ENCODE assay signal across 8 mouse cellular contexts in the genomic region with DNA sequence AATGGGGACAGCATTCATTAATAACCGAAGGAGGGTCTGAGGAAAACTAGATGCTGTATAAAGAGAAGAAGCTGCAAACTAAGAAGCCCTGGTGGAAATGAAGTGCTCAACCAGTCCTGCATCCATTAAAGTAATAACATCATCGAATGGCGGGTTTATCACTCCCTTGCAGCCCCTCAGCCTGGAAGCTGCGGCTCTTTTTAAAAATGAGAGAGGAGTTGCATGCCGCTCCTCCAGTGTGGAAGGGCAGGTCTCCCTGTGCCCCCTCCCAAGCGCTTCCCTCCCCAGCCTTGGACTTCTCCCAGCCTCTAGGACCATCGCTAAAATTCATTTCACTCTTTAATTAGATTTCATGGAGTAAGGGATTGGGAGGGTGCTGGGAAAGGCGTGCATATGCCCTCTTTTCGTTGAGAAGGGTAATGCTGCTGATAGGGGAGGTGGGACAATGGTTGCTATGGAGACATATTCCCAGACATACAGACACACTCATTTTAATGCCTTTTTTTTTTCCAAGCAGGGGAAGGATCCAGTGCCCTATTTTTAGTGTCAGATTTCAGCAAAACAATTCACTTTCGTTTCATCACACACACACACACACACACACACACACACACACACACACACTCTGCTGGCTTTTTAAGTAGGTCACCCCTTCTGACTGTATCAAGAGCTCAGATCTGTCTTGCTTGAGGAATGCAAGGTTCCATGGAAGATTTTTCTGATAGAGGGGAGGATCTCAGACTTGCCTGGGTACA. TPM values are rescaled to one million over a fixed set of nuclear protein-coding genes. Genes with fewer than 3 reads are reported as not detected.
DNase-seq lines count a peak whose midpoint lies in the region; ATAC-seq and TF ChIP-seq lines count a peak whose summit lies in the region.

No protein-coding gene starts in this region.

- H3K4me1 ChIP-seq in heart, embryonic 16.5 days (ENCODE audit: control insufficient read depth, insufficient read depth, low read length): no peaks in the 10 kb centered on the region
- H3K4me1 ChIP-seq in heart, embryonic 10.5 days: peaks cover 9% of the 10 kb centered on the region; the same call in 1 of the 2 replicates
- H3K4me1 ChIP-seq in forebrain, postnatal 0 days (ENCODE audit: insufficient read depth): peaks cover 25% of the 10 kb centered on the region

- H3K27me3 ChIP-seq in heart, embryonic 16.5 days (ENCODE audit: control insufficient read depth, insufficient read depth, low read length): no peaks in the 10 kb centered on the region
- no peaks in the 10 kb centered on the region for H3K27me3 ChIP-seq in heart, embryonic 10.5 days (ENCODE audit: insufficient read depth, poor library complexity, severe bottlenecking)
- H3K27me3 ChIP-seq in forebrain, postnatal 0 days (ENCODE audit: insufficient read depth, low read length): no peaks in the 10 kb centered on the region

- no peak overlapping the region for H3K27ac ChIP-seq in heart, embryonic 16.5 days (ENCODE audit: low read length)
- no peak overlapping the region for H3K27ac ChIP-seq in heart, embryonic 10.5 days
- peak overlapping the region; percentile 86 for H3K27ac ChIP-seq in forebrain, postnatal 0 days (ENCODE audit: low read depth, low read length)

- intact Hi-C loops in left cerebral cortex, postnatal 10 days (cut with DNase I): no loop called here

- no peak overlapping the region for H3K4me3 ChIP-seq in heart, embryonic 16.5 days (ENCODE audit: low read length)
- H3K4me3 ChIP-seq in heart, embryonic 10.5 days: no peak overlapping the region
- peak overlapping the region; percentile 13; the same call in 1 of the 2 replicates for H3K4me3 ChIP-seq in forebrain, postnatal 0 days (ENCODE audit: low read depth, low read length)

- no peak; the same call in 1 of the 2 replicates for TF ChIP-seq CTCF in forebrain, postnatal 0 days (IDR thresholded peaks at IDR 0.05; ENCODE audit: low read depth)

- WGBS in heart, embryonic 16.5 days: 43% methylated on average over 10 of the region's 10 CpGs
- WGBS in heart, embryonic 10.5 days: 52% methylated on average over 10 of the region's 10 CpGs
- WGBS in forebrain, postnatal 0 days: 16% methylated on average over 10 of the region's 10 CpGs

- DNase-seq in heart, embryonic 10.5 days (ENCODE audit: low spot score): no peak
- DNase-seq in adrenal gland, postnatal 14 days: peak; percentile 66
- DNase-seq in forebrain, postnatal 0 days: peak; percentile 82
- peak; percentile 36 to 56 for DNase-seq in left cerebral cortex, postnatal 10 days (ENCODE audit: extremely low spot score in 1 of 2, low spot score in 2 of 2)
- peak; percentile 71 for DNase-seq in retina, embryonic 14.5 days (ENCODE audit: low spot score)
- no peak for DNase-seq in ovary, postnatal 10 days (ENCODE audit: low spot score)
- DNase-seq in urinary bladder, postnatal 25 days (ENCODE audit: low spot score): no peak

- no peak for ATAC-seq in heart, embryonic 16.5 days (replicated peaks; ENCODE audit: extremely low read depth, insufficient read depth, low FRiP score)
- peak; percentile 95 for ATAC-seq in forebrain, postnatal 0 days

- H3K9me3 ChIP-seq in heart, embryonic 16.5 days (replicated peaks; ENCODE audit: control insufficient read depth, low read length): no peaks in the 10 kb centered on the region; the same call in 1 of the 2 replicates
- H3K9me3 ChIP-seq in heart, embryonic 10.5 days: no peaks in the 10 kb centered on the region
- 0 out of 2 replicates have a peak, but pooled peaks cover 4% of the 10 kb centered on the region for H3K9me3 ChIP-seq in forebrain, postnatal 0 days (ENCODE audit: low read length)

- peak overlapping the region; percentile 31; the same call in 1 of the 2 replicates for H3K4me2 ChIP-seq in heart, embryonic 16.5 days (ENCODE audit: low read depth, low read length)
- H3K4me2 ChIP-seq in forebrain, postnatal 0 days (ENCODE audit: low read depth): peak overlapping the region; percentile 41

- H3K9ac ChIP-seq in heart, embryonic 16.5 days (ENCODE audit: low read length): no peak overlapping the region
- H3K9ac ChIP-seq in forebrain, postnatal 0 days: peak overlapping the region; percentile 39

- no peaks in the 10 kb centered on the region for H3K36me3 ChIP-seq in heart, embryonic 16.5 days (ENCODE audit: control insufficient read depth, insufficient read depth)
- no peaks in the 10 kb centered on the region for H3K36me3 ChIP-seq in heart, embryonic 10.5 days
- no peaks in the 10 kb centered on the region for H3K36me3 ChIP-seq in forebrain, postnatal 0 days (ENCODE audit: insufficient read depth)

RNA-seq across cellular contexts. Expression of a gene that starts 35.4 kb away (rescaled TPM):
- 5.2 and 5.4 TPM in 2 replicates for polyA plus RNA-seq in heart, embryonic 16.5 days (2015; fragmentation: Nextera tagmentation; extraction: Ambion mirVana)
- polyA plus RNA-seq in heart, embryonic 10.5 days (2016; fragmentation: Nextera tagmentation; extraction: Ambion mirVana): 4.8 and 5.6 TPM in 2 replicates
- 32.1 and 33.3 TPM in 2 replicates for total RNA-seq in adrenal gland, postnatal 14 days (2021)
- 37.7 and 40.2 TPM in 2 replicates for total RNA-seq in forebrain, postnatal 0 days (2014; rRNA removed)
- polyA plus RNA-seq in forebrain, postnatal 0 days (2015; fragmentation: Nextera tagmentation; extraction: Ambion mirVana): 2.7 and 3.2 TPM in 2 replicates
- total RNA-seq in left cerebral cortex, postnatal 10 days (2021): 10 to 100 TPM; 43.3 to 46.2 TPM

Comparison
In these comparisons a context has a peak if more than half of its experiments do, and no peak if none do; other contexts are left out.
1. DNase-seq: peak in adrenal gland, postnatal 14 days (single experiment), forebrain, postnatal 0 days (single experiment), left cerebral cortex, postnatal 10 days (2 of 2) and retina, embryonic 14.5 days (single experiment); none in heart, embryonic 10.5 days (single experiment), ovary, postnatal 10 days (single experiment) and urinary bladder, postnatal 25 days (single experiment).